ENCODE assay signal across 27 mouse cellular contexts in genomic region chr12:31857784-31858183, GRCm38 (mm10).
DNase-seq lines count a peak whose midpoint lies in the region; ATAC-seq and TF ChIP-seq lines count a peak whose summit lies in the region.
"Had no signal": no experiment of that assay in that cellular context is flagged by ENCODE, and none has a peak within 500 bp of the region (broad histone marks: within the 10 kb centered on the region; RNA-seq: fewer than 3 reads in every experiment).

No protein-coding gene starts in this region.

- DNase-seq in frontal cortex, postnatal 36 days (ENCODE audit: low spot score in 2 of 2): peak; percentile 33 to 46
- no peak for DNase-seq in frontal cortex, postnatal 10 days (ENCODE audit: low spot score in 2 of 2)
- peak in 1 of 2 experiments; percentile 25 for DNase-seq in left cerebral cortex, adult 2 months (ENCODE audit: extremely low spot score in 1 of 2, low spot score in 2 of 2)
- no peak for DNase-seq in left cerebral cortex, postnatal 10 days (ENCODE audit: extremely low spot score in 1 of 2, low spot score in 2 of 2)
- DNase-seq in right cerebral cortex, postnatal 36 days (ENCODE audit: low spot score in 2 of 2): peak; percentile 12 to 22
- DNase-seq in right cerebral cortex, postnatal 25 days: no peak
- DNase-seq: adrenal gland, postnatal 10 days; adrenal gland, postnatal 36 days; B cell, adult 2 months; cerebellum, adult 11 months; cerebellum, adult 2 months; cerebellum, adult 9-11 months; cerebellum, postnatal 25 days; gastrocnemius, postnatal 10 days; gastrocnemius, postnatal 36 days; heart, adult 2 months had no signal

- intact Hi-C loops in left cerebral cortex, adult 2 months (cut with DNase I): loop anchor here (2.0 kb wide), 1 partner anchor 39 kb away; no protein-coding TSS in a partner anchor
- intact Hi-C loops in left cerebral cortex, postnatal 10 days (cut with DNase I): no loop called here

- peaks cover 5% of the 10 kb centered on the region for H3K4me1 ChIP-seq in heart, embryonic 12.5 days (replicated peaks)
- H3K4me1 ChIP-seq: embryonic facial prominence, embryonic 12.5 days; embryonic facial prominence, embryonic 15.5 days; forebrain, embryonic 12.5 days; forebrain, embryonic 15.5 days; hindbrain, embryonic 12.5 days; hindbrain, embryonic 15.5 days had no signal

- no peak for TF ChIP-seq CTCF in left cerebral cortex, adult 2 months (IDR thresholded peaks at IDR 0.05)

- ATAC-seq in heart, embryonic 12.5 days (ENCODE audit: insufficient number of reproducible peaks, low FRiP score): no peak
- ATAC-seq: forebrain, embryonic 15.5 days; Patski had no signal

- 83% methylated on average over 7 of the region's 7 CpGs for WGBS in heart, embryonic 12.5 days

- no peak overlapping the region for H3K4me2 ChIP-seq in heart, embryonic 12.5 days
- H3K4me2 ChIP-seq: embryonic facial prominence, embryonic 12.5 days; embryonic facial prominence, embryonic 15.5 days; forebrain, embryonic 12.5 days; forebrain, embryonic 15.5 days; hindbrain, embryonic 12.5 days; hindbrain, embryonic 15.5 days had no signal

- H3K27ac ChIP-seq in left cerebral cortex, adult 2 months: 0 out of 2 replicates have a peak overlapping the region, but pooled peaks have one; percentile 59
- no peak overlapping the region for H3K27ac ChIP-seq in heart, embryonic 12.5 days (ENCODE audit: poor library complexity, severe bottlenecking)
- H3K27ac ChIP-seq: embryonic facial prominence, embryonic 12.5 days; embryonic facial prominence, embryonic 15.5 days; forebrain, embryonic 12.5 days; forebrain, embryonic 15.5 days; heart, adult 2 months; heart, embryonic 10.5 days; hindbrain, embryonic 12.5 days; hindbrain, embryonic 15.5 days had no signal

- H3K27me3 ChIP-seq in heart, embryonic 12.5 days (replicated peaks): no peaks in the 10 kb centered on the region
- H3K27me3 ChIP-seq: CH12.LX; embryonic facial prominence, embryonic 12.5 days; embryonic facial prominence, embryonic 15.5 days; forebrain, embryonic 12.5 days; forebrain, embryonic 15.5 days; hindbrain, embryonic 12.5 days; hindbrain, embryonic 15.5 days; Patski had no signal

- no peak overlapping the region for H3K9ac ChIP-seq in heart, embryonic 12.5 days
- H3K9ac ChIP-seq: embryonic facial prominence, embryonic 12.5 days; embryonic facial prominence, embryonic 15.5 days; forebrain, embryonic 12.5 days; forebrain, embryonic 15.5 days; hindbrain, embryonic 12.5 days; hindbrain, embryonic 15.5 days had no signal

- H3K4me3 ChIP-seq in left cerebral cortex, adult 2 months: no peak overlapping the region
- no peak overlapping the region for H3K4me3 ChIP-seq in heart, embryonic 12.5 days
- H3K4me3 ChIP-seq: embryonic facial prominence, embryonic 12.5 days; embryonic facial prominence, embryonic 15.5 days; forebrain, embryonic 12.5 days; forebrain, embryonic 15.5 days; heart, adult 2 months; heart, embryonic 10.5 days; hindbrain, embryonic 12.5 days; hindbrain, embryonic 15.5 days had no signal

- H3K36me3 ChIP-seq in heart, embryonic 12.5 days: no peaks in the 10 kb centered on the region
- H3K36me3 ChIP-seq: embryonic facial prominence, embryonic 12.5 days; embryonic facial prominence, embryonic 15.5 days; forebrain, embryonic 12.5 days; forebrain, embryonic 15.5 days; heart, embryonic 10.5 days; hindbrain, embryonic 12.5 days; hindbrain, embryonic 15.5 days had no signal

- no peaks in the 10 kb centered on the region for H3K9me3 ChIP-seq in heart, embryonic 12.5 days (replicated peaks)
- H3K9me3 ChIP-seq: embryonic facial prominence, embryonic 12.5 days; embryonic facial prominence, embryonic 15.5 days; forebrain, embryonic 12.5 days; forebrain, embryonic 15.5 days; G1E; heart, embryonic 10.5 days; hindbrain, embryonic 12.5 days; hindbrain, embryonic 15.5 days had no signal

Comparison
In these comparisons a context has a peak if more than half of its experiments do, and no peak if none do; other contexts are left out.
1. DNase-seq: peak in frontal cortex, postnatal 36 days (2 of 2) and right cerebral cortex, postnatal 36 days (2 of 2); none in frontal cortex, postnatal 10 days (0 of 2), left cerebral cortex, postnatal 10 days (0 of 2) and right cerebral cortex, postnatal 25 days (single experiment).